Mouse (Mus musculus): ENCODE data around the gene Rbfox3.

DNA sequence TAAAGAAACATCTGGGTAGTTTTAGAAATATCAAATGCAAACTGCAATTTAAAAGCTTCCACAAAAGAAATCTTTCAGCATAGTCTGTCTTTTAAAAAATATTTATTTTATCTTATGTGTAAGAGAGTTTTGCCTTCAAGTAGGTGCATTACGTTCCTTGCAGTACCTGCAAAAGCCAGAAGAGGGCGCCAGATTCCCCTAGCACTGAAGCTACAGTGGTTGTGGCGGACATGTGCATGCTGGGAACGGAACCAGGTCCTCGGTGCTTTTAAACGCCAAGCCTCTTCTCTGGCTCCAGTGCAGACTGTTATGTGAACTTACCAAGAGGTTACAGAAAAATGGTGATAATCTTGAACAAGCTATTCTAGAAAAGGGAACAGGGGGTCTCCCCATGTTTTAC lies 451.1 kb downstream of the Rbfox3 start:
- peak; percentile 43 for TF ChIP-seq CTCF (IDR thresholded peaks at IDR 0.05; ENCODE audit: extremely low read depth, insufficient read depth, low read length)
- no peak for TF ChIP-seq POLR2A (IDR thresholded peaks at IDR 0.05; ENCODE audit: extremely low read depth, insufficient read depth, low read length)
